Mouse (Mus musculus) hindbrain, embryonic 15.5 days (tissue): Measurements from ENCODE around the gene Lefty2. TPM values are rescaled to one million over a fixed set of nuclear protein-coding genes. Genes with fewer than 3 reads are reported as not detected.
"Not testable (repeated sequence)": the region's sequence is repeated elsewhere in the genome, so short reads cannot be mapped to it uniquely, and the experiment has no call there.

ENCODE experiments used
- ATAC-seq: fragments of 200-750 bp; cut with Nextera tagmentation; 2 replicates; pipeline ENCODE4 v1.8.0; 2017; ENCODE audit warnings: low read depth, moderate number of reproducible peaks, moderate TSS enrichment; ENCODE audit not compliant: low FRiP score
- H3K27ac ChIP-seq: fragments of 300-500 bp; sonication (generic); replicated peaks from 2 replicates; pipeline ENCODE4 v1.5.1; 2015; ENCODE audit warnings: mild to moderate bottlenecking, inconsistent platforms
- H3K27me3 ChIP-seq: fragments of 300-500 bp; sonication (generic); 2 replicates; pipeline ENCODE4 v1.6.1; 2015; ENCODE audit warnings: control low read depth, inconsistent platforms
- H3K36me3 ChIP-seq: fragments of 300-500 bp; sonication (generic); 2 replicates; pipeline ENCODE4 v1.6.1; 2015; ENCODE audit warnings: control low read depth, inconsistent platforms
- H3K4me1 ChIP-seq: fragments of 300-500 bp; sonication (generic); replicated peaks from 2 replicates; pipeline ENCODE4 v1.6.1; 2015; ENCODE audit warnings: control low read depth, inconsistent platforms
- H3K4me2 ChIP-seq: fragments of 300-500 bp; sonication (generic); 2 replicates; pipeline ENCODE4 v1.6.1; 2015; ENCODE audit warnings: moderate library complexity, mild to moderate bottlenecking, inconsistent platforms
- H3K4me3 ChIP-seq: fragments of 300-500 bp; sonication (generic); 2 replicates; pipeline ENCODE4 v1.5.1; 2015; ENCODE audit warnings: mild to moderate bottlenecking, inconsistent platforms
- H3K9ac ChIP-seq: fragments of 300-500 bp; sonication (generic); 2 replicates; pipeline ENCODE4 v1.6.1; 2015; ENCODE audit warnings: inconsistent platforms
- H3K9me3 ChIP-seq: fragments of 300-500 bp; sonication (generic); 2 replicates; pipeline ENCODE4 v1.6.1; 2016; ENCODE audit warnings: control low read depth, inconsistent platforms
- WGBS: fragments of 180-500 bp; shearing (Covaris S2); methylation state at CpG from one replicate; pipeline ENCODE4 v1.1.7; 2015; 5-methylcytosine and 5-hydroxymethylcytosine counted together
- polyA plus RNA-seq: library from polyadenylated mRNA; unstranded; fragments of >200 nt; fragmentation: Nextera tagmentation; extraction: Ambion mirVana; gene quantifications from 2 replicates; pipeline ENCODE4 v1.2.1, GENCODE M21; 2015

Lefty2 gene
- polyA plus RNA-seq, 1 experiment from 2014 or later, result 3.4 TPM

DNA sequence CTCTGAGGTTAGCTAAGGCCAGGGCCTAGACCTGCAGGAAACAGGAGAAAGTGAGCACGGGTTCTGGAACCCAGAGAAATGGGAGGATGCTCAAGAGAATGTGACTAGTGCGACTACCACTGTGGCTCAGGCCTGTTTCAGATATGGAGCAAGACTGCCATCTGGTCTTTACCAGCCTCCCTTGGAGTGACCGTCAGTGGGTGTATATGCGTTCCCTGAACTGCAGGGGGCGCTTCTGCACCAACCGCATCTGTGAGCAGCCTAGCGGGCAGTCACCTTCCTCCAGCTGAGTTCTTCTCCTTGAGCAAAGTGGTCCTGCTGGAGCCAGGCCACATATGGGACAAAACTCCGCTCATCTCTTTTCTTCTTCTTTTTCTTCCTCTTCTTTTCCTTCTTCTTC is 26.8 kb downstream of the Lefty2 start:
- H3K9ac ChIP-seq, result no peak overlapping the region
- WGBS, result 40% methylated on average over 8 of the region's 8 CpGs
- H3K4me2 ChIP-seq, result no peak overlapping the region

DNA sequence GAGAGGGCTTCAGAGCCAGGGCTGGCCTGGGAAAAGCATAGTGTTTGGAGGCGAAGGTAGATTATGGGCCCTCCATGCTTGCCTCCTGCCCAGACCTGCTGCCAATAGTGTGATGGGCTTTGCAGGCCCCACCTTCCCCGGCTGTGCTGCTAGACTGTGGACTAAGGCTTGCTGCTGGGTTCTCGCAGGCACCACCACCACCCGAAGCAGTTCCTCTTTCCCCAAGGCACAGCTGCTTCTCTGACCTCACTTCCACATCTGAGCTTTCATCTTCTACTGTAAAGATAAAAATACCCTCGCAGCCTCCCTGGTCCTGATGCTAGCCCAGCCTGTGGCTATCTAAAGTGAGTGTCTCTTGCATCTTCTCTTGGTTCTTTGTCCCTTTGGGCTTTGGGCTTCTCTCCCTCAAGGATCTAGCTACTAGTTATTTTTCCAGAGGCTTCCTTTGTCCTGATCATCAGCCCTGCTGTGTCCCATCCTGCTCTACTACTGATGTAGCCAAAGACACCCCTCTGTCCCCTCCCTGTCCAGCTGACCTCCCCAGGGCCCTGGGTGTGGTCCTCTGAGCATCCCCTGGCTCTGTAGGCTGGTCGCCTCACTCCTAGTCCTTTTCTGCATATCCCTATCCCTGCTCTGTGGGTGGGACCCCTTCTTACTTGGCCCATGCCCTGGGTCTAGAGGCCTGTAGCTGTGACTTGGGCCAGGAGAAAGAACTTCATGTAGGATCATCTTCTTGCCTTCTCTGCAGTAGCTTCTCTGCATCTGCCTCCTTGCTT is 29.6 kb downstream of the Lefty2 start:
- H3K4me3 ChIP-seq, result no peak overlapping the region
- no peaks in the 10 kb centered on the region for H3K4me1 ChIP-seq
- H3K36me3 ChIP-seq, result no peaks in the 10 kb centered on the region
- WGBS, result 85% methylated on average over 6 of the region's 6 CpGs
- no peaks in the 10 kb centered on the region for H3K27me3 ChIP-seq
- no peaks in the 10 kb centered on the region for H3K9me3 ChIP-seq
- H3K4me2 ChIP-seq, result no peak overlapping the region
- H3K27ac ChIP-seq, result no peak overlapping the region
- no peak overlapping the region for H3K9ac ChIP-seq
- no peak for ATAC-seq

More for the DNA sequence above, 26.8 kb downstream of the Lefty2 start:
- no peaks in the 10 kb centered on the region for H3K4me1 ChIP-seq
- H3K9me3 ChIP-seq, result no peaks in the 10 kb centered on the region
- no peak overlapping the region for H3K4me3 ChIP-seq
- ATAC-seq, result no peak
- H3K36me3 ChIP-seq, result no peaks in the 10 kb centered on the region
- H3K27ac ChIP-seq, result no peak overlapping the region
- no peaks in the 10 kb centered on the region for H3K27me3 ChIP-seq

DNA sequence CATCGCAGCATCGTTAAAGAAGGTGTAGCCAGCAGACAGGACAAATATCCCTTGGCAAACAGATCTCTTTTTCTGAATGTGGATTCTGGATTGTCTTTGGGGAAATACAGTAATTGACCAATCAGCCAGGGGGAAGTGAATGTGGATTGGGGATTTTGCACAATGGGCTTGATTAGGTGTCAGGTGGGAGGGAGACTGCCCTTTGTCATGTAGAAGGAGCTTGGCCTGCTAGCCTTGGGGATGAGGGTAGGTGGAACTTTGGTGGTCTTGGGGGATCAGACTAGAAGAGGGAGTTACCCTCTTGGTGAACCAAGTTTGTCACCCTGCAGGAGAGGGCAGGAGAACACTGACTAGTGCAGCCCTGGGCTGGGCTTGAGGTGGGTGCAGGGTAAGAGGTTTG is 31.8 kb downstream of the Lefty2 start:
- H3K27ac ChIP-seq, result no peak overlapping the region
- H3K4me3 ChIP-seq, result no peak overlapping the region
- H3K4me2 ChIP-seq, result no peak overlapping the region
- no peaks in the 10 kb centered on the region for H3K36me3 ChIP-seq
- 31% methylated on average over 2 of the region's 2 CpGs for WGBS
- no peaks in the 10 kb centered on the region for H3K4me1 ChIP-seq
- no peaks in the 10 kb centered on the region for H3K27me3 ChIP-seq
- no peak for ATAC-seq
- no peak overlapping the region for H3K9ac ChIP-seq
- no peaks in the 10 kb centered on the region for H3K9me3 ChIP-seq

DNA sequence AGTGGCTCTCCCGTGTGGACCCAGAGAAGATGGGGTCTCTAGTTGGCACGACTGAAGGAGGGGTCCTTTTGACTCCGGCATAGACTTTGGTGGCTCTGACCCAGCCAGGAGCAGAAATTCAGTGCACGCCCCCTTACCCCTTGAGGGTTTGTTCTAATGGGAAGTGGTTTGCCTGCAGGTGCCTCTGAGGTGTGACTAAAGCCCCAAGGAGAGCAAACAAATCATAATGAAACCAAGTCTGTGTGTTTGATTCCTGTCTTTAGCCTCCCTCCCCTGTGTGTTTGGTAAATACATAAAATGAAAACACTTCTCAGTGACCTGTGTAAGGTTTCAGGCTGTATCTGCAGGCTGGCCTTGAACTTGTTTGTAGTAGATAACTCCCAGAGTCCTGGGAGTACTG is 33.4 kb downstream of the Lefty2 start:
- Histone ChIP-seq H3K4me3 (no peak overlapping the region), H3K27me3 (no peaks in the 10 kb centered on the region), H3K4me2 (no peak overlapping the region), H3K27ac (no peak overlapping the region), H3K4me1 (no peaks in the 10 kb centered on the region), H3K9me3 (no peaks in the 10 kb centered on the region), H3K36me3 (no peaks in the 10 kb centered on the region), H3K9ac (no peak overlapping the region)
- WGBS, result 79% methylated on average over 4 of the region's 4 CpGs
- ATAC-seq, result no peak

DNA sequence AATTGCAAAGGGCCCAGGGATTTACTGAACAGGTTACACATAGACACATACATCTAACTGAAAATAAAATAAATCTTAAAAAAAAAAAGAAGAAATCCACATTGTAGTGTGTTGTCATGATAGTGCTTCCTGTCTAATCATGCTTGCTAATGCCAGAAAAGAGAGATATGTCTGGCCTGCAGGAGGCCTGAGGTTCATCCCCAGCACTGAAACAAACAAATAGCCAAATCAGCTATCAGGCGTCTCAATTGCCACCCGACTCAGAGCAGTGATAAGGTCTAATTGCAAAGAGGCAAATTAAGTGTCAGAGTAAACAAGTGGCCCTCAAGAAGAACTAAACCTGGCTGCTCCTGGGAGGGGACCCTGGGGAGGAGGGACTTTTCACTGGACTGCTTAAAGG is 36.7 kb downstream of the Lefty2 start:
- H3K27ac ChIP-seq, result no peak overlapping the region
- H3K4me1 ChIP-seq, result no peaks in the 10 kb centered on the region
- H3K4me3 ChIP-seq, result no peak overlapping the region
- no peak overlapping the region for H3K9ac ChIP-seq
- H3K36me3 ChIP-seq, result no peaks in the 10 kb centered on the region
- no peak for ATAC-seq
- 66% methylated on average over 2 of the region's 2 CpGs for WGBS
- no peak overlapping the region for H3K4me2 ChIP-seq
- H3K9me3 ChIP-seq, result no peaks in the 10 kb centered on the region
- H3K27me3 ChIP-seq, result peaks cover 7% of the 10 kb centered on the region

DNA sequence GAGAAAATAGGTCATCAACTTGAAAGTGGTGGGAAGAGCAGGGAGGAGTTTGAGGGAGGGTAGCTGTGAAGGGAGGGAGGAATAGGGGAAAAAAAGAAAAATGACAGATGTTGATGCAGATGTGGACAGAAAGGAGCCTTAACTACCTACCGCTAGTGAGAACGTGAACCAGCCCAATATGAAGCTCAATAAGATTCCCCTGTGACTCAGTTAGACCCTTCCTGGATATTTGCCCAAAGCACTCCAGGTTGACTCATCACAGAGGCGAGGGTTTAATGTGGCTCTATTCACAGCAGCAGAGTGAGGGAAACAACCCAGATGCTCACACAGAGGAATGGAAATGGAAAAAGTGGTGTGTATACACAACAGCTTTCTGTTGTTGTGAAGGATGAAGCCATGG is 38.2 kb downstream of the Lefty2 start:
- peaks cover 22% of the 10 kb centered on the region for H3K27me3 ChIP-seq
- no peak overlapping the region for H3K9ac ChIP-seq
- no peak for ATAC-seq
- no peaks in the 10 kb centered on the region for H3K4me1 ChIP-seq
- H3K4me2 ChIP-seq, result no peak overlapping the region
- no peak overlapping the region for H3K4me3 ChIP-seq
- no peak overlapping the region for H3K27ac ChIP-seq
- H3K36me3 ChIP-seq, result no peaks in the 10 kb centered on the region
- WGBS, result 49% methylated on average over 3 of the region's 3 CpGs
- H3K9me3 ChIP-seq, result no peaks in the 10 kb centered on the region

DNA sequence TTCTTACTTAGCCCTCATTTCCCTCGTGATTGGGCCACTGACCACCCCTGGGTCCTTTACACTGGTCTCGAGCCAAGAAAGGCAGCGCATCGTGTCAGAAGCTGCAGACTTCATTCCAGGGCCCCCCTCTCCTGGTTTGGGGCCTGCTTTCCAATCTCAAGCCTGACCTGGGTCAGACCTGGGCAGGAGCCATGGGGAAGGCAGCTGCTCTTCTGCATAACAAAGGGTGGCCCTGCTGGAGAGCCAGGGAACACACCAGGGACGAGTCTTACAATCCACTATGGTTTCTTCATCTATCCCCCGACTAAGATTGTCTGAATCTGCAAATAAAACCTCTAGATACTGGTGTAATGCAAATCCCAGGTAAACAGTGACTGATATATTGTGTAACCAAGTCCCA is 40.8 kb downstream of the Lefty2 start:
- Histone ChIP-seq H3K27me3 (peaks cover 39% of the 10 kb centered on the region), H3K9ac (no peak overlapping the region), H3K9me3 (no peaks in the 10 kb centered on the region), H3K4me1 (0 out of 2 replicates have a peak, but pooled peaks cover 2% of the 10 kb centered on the region), H3K4me3 (no peak overlapping the region), H3K36me3 (no peaks in the 10 kb centered on the region), H3K27ac (no peak overlapping the region), H3K4me2 (no peak overlapping the region)
- ATAC-seq, result no peak
- WGBS, result 15% methylated on average over 6 of the region's 6 CpGs

DNA sequence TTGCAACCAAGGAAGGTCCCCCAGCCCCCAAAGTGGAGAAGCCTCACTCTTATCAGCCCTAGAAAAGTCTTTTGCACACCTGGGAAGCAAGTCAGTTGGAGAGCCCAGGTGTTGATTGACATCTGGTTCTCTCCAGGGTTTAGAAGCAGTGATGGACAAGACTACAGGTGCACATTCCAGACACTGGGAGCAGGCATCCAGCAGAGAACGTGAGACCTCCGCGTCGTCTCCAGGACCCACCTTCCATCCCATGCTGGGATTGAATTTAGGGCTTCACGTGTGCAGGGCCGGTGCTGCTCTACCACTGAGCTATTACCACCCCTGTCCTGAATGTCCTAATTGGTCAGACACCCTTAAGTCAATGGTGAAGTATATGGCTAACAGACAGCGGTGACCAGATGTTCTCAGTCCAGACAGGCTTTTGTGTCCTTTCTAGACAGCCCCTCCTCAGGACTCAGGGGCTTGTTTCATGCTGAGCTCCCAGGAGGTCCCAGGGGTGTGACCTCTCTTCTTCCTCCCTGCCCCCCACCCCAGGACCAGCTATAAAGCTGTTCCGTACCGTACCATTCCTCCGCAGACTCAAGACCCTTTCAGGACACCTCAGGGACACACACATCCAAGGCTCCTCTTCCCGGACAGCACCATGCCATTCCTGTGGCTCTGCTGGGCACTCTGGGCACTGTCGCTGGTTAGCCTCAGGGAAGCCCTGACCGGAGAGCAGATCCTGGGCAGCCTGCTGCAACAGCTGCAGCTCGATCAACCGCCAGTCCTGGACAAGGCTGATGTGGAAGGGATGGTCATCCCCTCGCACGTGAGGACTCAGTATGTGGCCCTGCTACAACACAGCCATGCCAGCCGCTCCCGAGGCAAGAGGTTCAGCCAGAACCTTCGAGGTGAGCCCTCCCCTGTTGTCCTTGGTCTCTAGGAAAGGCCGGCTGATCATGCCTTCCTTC is 41.8 kb downstream of the Lefty2 start, which contains the start of gene Lefty1:
Gene Lefty1 (plus strand): TSS at position 556 of the 953 bp plus-strand sequence.
- Histone ChIP-seq H3K4me2 (no peak within 1 kb of the TSS), H3K4me3 (no peak within 1 kb of the TSS), H3K27ac (no peak within 1 kb of the TSS), H3K36me3 (no peaks in the 10 kb centered on the region), H3K9ac (no peak within 1 kb of the TSS), H3K4me1 (0 out of 2 replicates have a peak, but pooled peaks cover 2% of the 10 kb centered on the region), H3K27me3 (peaks cover 40% of the 10 kb centered on the region), H3K9me3 (no peaks in the 10 kb centered on the region)
- 11% methylated on average over 21 of the region's 21 CpGs for WGBS
- ATAC-seq, result no peak

DNA sequence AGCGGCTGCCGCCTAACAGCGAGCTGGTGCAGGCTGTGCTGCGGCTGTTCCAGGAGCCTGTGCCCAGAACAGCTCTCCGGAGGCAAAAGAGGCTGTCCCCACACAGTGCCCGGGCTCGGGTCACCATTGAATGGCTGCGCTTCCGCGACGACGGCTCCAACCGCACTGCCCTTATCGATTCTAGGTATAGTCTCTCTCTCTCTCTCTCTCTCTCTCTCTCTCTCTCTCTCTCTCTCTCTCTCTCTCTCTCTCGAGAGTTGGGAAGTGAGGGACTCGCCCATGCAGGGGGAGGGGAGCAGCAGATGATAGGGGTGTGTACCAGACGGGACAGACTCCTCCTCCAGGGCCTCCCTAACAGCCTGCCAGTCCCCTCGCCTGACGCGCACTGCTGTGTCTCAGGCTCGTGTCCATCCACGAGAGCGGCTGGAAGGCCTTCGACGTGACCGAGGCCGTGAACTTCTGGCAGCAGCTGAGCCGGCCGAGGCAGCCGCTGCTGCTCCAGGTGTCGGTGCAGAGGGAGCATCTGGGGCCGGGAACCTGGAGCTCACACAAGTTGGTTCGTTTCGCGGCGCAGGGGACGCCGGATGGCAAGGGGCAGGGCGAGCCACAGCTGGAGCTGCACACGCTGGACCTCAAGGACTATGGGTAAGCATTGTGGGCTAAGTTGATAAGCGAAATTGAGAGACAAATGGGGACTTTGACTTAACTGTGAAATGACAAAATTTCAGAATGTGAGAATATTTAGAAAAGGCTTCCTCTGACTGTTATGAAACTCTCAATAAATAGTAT is 43.9 kb downstream of the Lefty2 start:
- H3K4me3 ChIP-seq, result peak overlapping the region; percentile 23
- H3K9ac ChIP-seq, H3K9me3 ChIP-seq, H3K27ac ChIP-seq, H3K4me1 ChIP-seq, H3K36me3 ChIP-seq: not testable (repeated sequence)
- peak; percentile 79 for ATAC-seq
- peaks cover 56% of the 10 kb centered on the region for H3K27me3 ChIP-seq
- peak overlapping the region; percentile 45 for H3K4me2 ChIP-seq
- 3% methylated on average over 39 of the region's 41 CpGs for WGBS

DNA sequence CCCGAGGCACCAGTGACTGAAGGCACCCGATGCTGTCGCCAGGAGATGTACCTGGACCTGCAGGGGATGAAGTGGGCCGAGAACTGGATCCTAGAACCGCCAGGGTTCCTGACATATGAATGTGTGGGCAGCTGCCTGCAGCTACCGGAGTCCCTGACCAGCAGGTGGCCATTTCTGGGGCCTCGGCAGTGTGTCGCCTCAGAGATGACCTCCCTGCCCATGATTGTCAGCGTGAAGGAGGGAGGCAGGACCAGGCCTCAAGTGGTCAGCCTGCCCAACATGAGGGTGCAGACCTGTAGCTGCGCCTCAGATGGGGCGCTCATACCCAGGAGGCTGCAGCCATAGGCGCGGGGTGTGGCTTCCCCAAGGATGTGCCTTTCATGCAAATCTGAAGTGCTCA is 44.7 kb downstream of the Lefty2 start:
- H3K9ac ChIP-seq, H3K4me2 ChIP-seq, H3K4me3 ChIP-seq, ATAC-seq, H3K27ac ChIP-seq, H3K36me3 ChIP-seq, H3K9me3 ChIP-seq: not testable (repeated sequence)
- 19% methylated on average over 13 of the region's 13 CpGs for WGBS
- Histone ChIP-seq H3K4me1 (peaks cover 13% of the 10 kb centered on the region), H3K27me3 (peaks cover 63% of the 10 kb centered on the region)

DNA sequence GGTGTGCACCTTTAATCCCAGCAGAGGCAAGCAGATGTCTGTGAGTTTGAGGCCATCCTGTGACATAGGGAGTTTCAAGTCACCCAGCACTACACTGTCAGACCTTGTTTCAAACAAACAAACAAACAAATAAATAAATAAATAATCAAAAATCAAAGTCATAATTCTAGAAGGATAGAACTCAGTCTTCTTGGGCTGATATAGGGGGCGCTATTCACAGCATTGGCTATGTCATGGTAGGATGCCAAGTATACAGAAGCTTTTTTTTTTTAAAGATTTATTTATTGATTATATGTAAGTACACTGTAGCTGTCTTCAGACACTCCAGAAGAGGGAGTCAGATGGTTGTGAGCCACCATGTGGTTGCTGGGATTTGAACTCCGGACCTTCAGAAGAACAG is 45.9 kb downstream of the Lefty2 start:
- 82% methylated on average over 2 of the region's 2 CpGs for WGBS
- H3K27me3 ChIP-seq, result peaks cover 74% of the 10 kb centered on the region
- H3K9me3 ChIP-seq, result not testable (repeated sequence)

More for the DNA sequence above, 45.9 kb downstream of the Lefty2 start:
- H3K4me2 ChIP-seq, ATAC-seq, H3K4me3 ChIP-seq, H3K9ac ChIP-seq, H3K36me3 ChIP-seq, H3K27ac ChIP-seq: not testable (repeated sequence)
- H3K4me1 ChIP-seq, result peaks cover 21% of the 10 kb centered on the region
